Mouse (Mus musculus): ENCODE data around the gene Insl6.

DNA sequence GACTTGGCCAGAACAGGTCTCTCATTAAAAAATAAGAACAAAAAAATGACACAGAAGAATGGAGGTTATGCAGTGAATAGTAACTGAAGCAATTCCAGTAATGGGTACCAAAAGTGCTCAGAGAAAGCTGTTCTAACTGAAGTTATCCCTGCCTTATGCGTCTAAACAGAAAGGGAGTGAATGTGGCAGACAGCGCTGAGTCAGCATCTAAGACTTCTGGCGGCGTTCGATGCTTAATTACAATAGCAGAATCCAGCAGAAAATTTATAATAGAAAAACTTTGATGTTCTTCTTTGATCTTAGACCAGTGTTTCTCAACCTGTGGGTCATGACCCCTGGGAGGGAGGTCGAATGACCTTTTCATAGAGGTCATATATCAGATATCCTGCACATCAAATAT is 20.5 kb upstream of the Insl6 start:
- TF ChIP-seq CTCF (IDR thresholded peaks at IDR 0.05; ENCODE audit: low read depth, low read length) (no peak), POLR2A (IDR thresholded peaks at IDR 0.05; ENCODE audit: borderline replicate concordance, low read depth, low read length) (no peak)

Measured in bone marrow macrophage, adult 2 months (primary cell).